In the genomic region with DNA sequence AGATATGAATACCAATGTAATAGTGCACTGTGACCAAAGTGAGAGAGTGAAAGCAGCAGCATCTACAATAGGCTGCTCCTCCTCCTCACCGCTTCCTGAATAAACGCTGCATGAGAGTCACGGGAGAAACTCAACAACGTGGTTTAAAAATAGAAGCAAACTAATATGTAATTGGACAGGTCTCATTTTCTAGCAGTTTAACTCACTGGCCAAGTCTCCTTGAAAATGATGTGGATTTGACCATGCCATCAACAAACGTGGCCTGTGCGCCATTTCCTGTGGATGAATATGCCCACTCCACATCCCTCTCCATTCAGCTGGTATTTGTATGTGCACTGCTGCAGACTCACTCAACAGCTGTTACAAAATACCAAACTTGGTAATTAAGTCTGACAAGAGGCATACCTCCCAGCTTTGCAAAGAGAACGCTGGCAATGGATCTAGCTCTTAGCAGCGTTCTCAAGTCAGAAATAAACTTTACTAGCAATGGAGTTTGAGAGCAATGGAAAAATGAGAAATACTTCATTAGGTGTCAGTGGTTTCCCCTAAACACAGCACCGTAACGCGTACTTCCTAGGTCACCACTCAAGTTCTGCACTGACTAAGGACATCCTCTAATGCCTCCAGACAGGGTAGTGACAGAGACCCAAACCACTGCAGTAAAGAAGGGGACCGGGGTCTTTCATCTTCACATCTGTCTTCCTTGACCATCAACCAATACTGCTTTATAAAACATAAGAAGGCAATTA, we compare ENCODE assay signal across 10 mouse cellular contexts. TPM values are rescaled to one million over a fixed set of nuclear protein-coding genes. Genes with fewer than 3 reads are reported as not detected.
DNase-seq lines count a peak whose midpoint lies in the region; ATAC-seq and TF ChIP-seq lines count a peak whose summit lies in the region.
"Had no signal": no experiment of that assay in that cellular context is flagged by ENCODE, and none has a peak within 500 bp of the region (broad histone marks: within the 10 kb centered on the region; RNA-seq: fewer than 3 reads in every experiment).

No protein-coding gene starts in this region.

- no peak overlapping the region for H3K4me3 ChIP-seq in kidney, adult 2 months (ENCODE audit: insufficient read depth, low read depth, low read length)
- no peak overlapping the region for H3K4me3 ChIP-seq in lung, embryonic 15.5 days
- H3K4me3 ChIP-seq in small intestine, adult 2 months (ENCODE audit: low read depth, low read length) = no peak overlapping the region
- no peak overlapping the region for H3K4me3 ChIP-seq in liver, postnatal 0 days (ENCODE audit: low read depth, low read length)
- H3K4me3 ChIP-seq: liver, embryonic 15.5 days; neural tube, embryonic 15.5 days had no signal

- TF ChIP-seq CTCF in kidney, adult 2 months (conservative IDR thresholded peaks at IDR 0.05; ENCODE audit: insufficient read depth, insufficient read length, low read depth, low read length) = no peak
- no peak for TF ChIP-seq CTCF in small intestine, adult 2 months (IDR thresholded peaks at IDR 0.05; ENCODE audit: extremely low read depth, insufficient read length, insufficient replicate concordance, low read depth, low read length)
- TF ChIP-seq CTCF in liver, postnatal 0 days (IDR thresholded peaks at IDR 0.05; ENCODE audit: low read depth) = no peak

- no peak overlapping the region for H3K9ac ChIP-seq in lung, embryonic 15.5 days
- H3K9ac ChIP-seq in liver, postnatal 0 days (replicated peaks) = no peak overlapping the region
- H3K9ac ChIP-seq: liver, embryonic 15.5 days; neural tube, embryonic 15.5 days had no signal

- 44% methylated on average over 12 of the region's 12 CpGs for WGBS in kidney, adult 2 months
- WGBS in lung, embryonic 15.5 days = 60% methylated on average over 12 of the region's 12 CpGs
- WGBS in small intestine, adult 2 months = 61% methylated on average over 12 of the region's 12 CpGs
- WGBS in liver, postnatal 0 days (ENCODE audit: insufficient replicate concordance) = 55% methylated on average over 12 of the region's 12 CpGs

- H3K27ac ChIP-seq in kidney, adult 2 months (ENCODE audit: insufficient read depth, low read depth, low read length) = peak overlapping the region; percentile 50
- H3K27ac ChIP-seq in lung, embryonic 15.5 days = peak overlapping the region; percentile 44; the same call in 1 of the 2 replicates
- peak overlapping the region; percentile 77 for H3K27ac ChIP-seq in small intestine, adult 2 months (ENCODE audit: insufficient read depth, low read depth, low read length)
- H3K27ac ChIP-seq in liver, postnatal 0 days (ENCODE audit: low read depth) = no peak overlapping the region
- H3K27ac ChIP-seq: liver, embryonic 15.5 days; neural tube, embryonic 15.5 days had no signal

- no peaks in the 10 kb centered on the region for H3K9me3 ChIP-seq in lung, embryonic 15.5 days
- H3K9me3 ChIP-seq in liver, postnatal 0 days (ENCODE audit: low read length) = no peaks in the 10 kb centered on the region
- H3K9me3 ChIP-seq: liver, embryonic 15.5 days; neural tube, embryonic 15.5 days had no signal

- peaks cover 7% of the 10 kb centered on the region; the same call in 1 of the 2 replicates for H3K4me1 ChIP-seq in kidney, adult 2 months (ENCODE audit: control insufficient read depth, insufficient read depth, low read length)
- peaks cover 13% of the 10 kb centered on the region for H3K4me1 ChIP-seq in lung, embryonic 15.5 days
- peaks cover 2% of the 10 kb centered on the region; the same call in 1 of the 2 replicates for H3K4me1 ChIP-seq in small intestine, adult 2 months (ENCODE audit: control insufficient read depth, insufficient read depth, insufficient read length, low read length)
- peaks cover 6% of the 10 kb centered on the region for H3K4me1 ChIP-seq in liver, postnatal 0 days (ENCODE audit: insufficient read depth)

- TF ChIP-seq EP300 in liver, postnatal 0 days (IDR thresholded peaks at IDR 0.05; ENCODE audit: low read depth) = no peak

- H3K36me3 ChIP-seq in kidney, adult 2 months (ENCODE audit: control insufficient read depth, insufficient read depth, low read length) = peaks cover 2% of the 10 kb centered on the region
- H3K36me3 ChIP-seq in lung, embryonic 15.5 days = peaks cover 11% of the 10 kb centered on the region
- H3K36me3 ChIP-seq in small intestine, adult 2 months (ENCODE audit: control insufficient read depth, insufficient read depth, low read length) = peaks cover 7% of the 10 kb centered on the region
- peaks cover 17% of the 10 kb centered on the region for H3K36me3 ChIP-seq in liver, postnatal 0 days (replicated peaks; ENCODE audit: insufficient read depth, low read length)

- no peaks in the 10 kb centered on the region for H3K27me3 ChIP-seq in kidney, adult 2 months (replicated peaks; ENCODE audit: control insufficient read depth, insufficient read depth, low read length)
- H3K27me3 ChIP-seq in lung, embryonic 15.5 days = no peaks in the 10 kb centered on the region
- no peaks in the 10 kb centered on the region for H3K27me3 ChIP-seq in small intestine, adult 2 months (ENCODE audit: control insufficient read depth, insufficient read depth, low read length)
- no peaks in the 10 kb centered on the region for H3K27me3 ChIP-seq in liver, postnatal 0 days (ENCODE audit: insufficient read depth, low read length)
- H3K27me3 ChIP-seq: liver, embryonic 15.5 days; neural tube, embryonic 15.5 days had no signal

- H3K4me2 ChIP-seq in lung, embryonic 15.5 days = no peak overlapping the region
- H3K4me2 ChIP-seq in liver, postnatal 0 days (ENCODE audit: low read depth, low read length) = no peak overlapping the region
- H3K4me2 ChIP-seq: liver, embryonic 15.5 days; neural tube, embryonic 15.5 days had no signal

- DNase-seq in kidney, adult 2 months = no peak
- no peak for DNase-seq in kidney, postnatal 4 days
- DNase-seq in fibroblast of lung, adult 2 months (ENCODE audit: low read depth) = peak; percentile 52
- no peak for DNase-seq in liver, postnatal 0 days
- no peak for DNase-seq in right cerebral cortex, postnatal 25 days

- TF ChIP-seq POLR2A in kidney, adult 2 months (IDR thresholded peaks at IDR 0.05; ENCODE audit: low read depth, low read length) = no peak
- TF ChIP-seq POLR2A in small intestine, adult 2 months (IDR thresholded peaks at IDR 0.05; ENCODE audit: low read depth, low read length) = no peak

- ATAC-seq in lung, embryonic 15.5 days (ENCODE audit: borderline replicate concordance, extremely low read depth, low FRiP score, low TSS enrichment) = no peak
- ATAC-seq in liver, postnatal 0 days = no peak
- ATAC-seq in erythroid progenitor cell, adult 5-6 weeks (replicated peaks; ENCODE audit: low FRiP score, poor library complexity, severe bottlenecking) = no peak

RNA-seq across cellular contexts. Expression of a gene that starts 46.0 kb away (rescaled TPM):
- polyA plus RNA-seq in kidney, adult 2 months (2012; rRNA removed) = 8.1 and 9.4 TPM in 2 replicates
- polyA plus RNA-seq in lung, embryonic 15.5 days (2015; fragmentation: Nextera tagmentation; extraction: Ambion mirVana) = 6.9 and 7.2 TPM in 2 replicates
- polyA plus RNA-seq in small intestine, adult 2 months (2012; rRNA removed) = 19.2 and 56.2 TPM in 2 replicates
- polyA plus RNA-seq in liver, postnatal 0 days (2015; fragmentation: Nextera tagmentation; extraction: Ambion mirVana) = 8.5 and 11.4 TPM in 2 replicates
- 59.8 and 69.2 TPM in 2 replicates for total RNA-seq in erythroid progenitor cell, adult 5-6 weeks (2015; ENCODE audit: low replicate concordance)
- total RNA-seq in erythroid progenitor cell, adult 5-6 weeks (2017; ENCODE audit: low replicate concordance) = 40.7 and 49.9 TPM in 2 replicates
